Mouse (Mus musculus) heart, postnatal 0 days (tissue): ENCODE data around the gene Dennd1a. TPM values are rescaled to one million over a fixed set of nuclear protein-coding genes. Genes with fewer than 3 reads are reported as not detected.

Source experiments
- ATAC-seq: fragments of 200-750 bp; cut with Nextera tagmentation; 2 replicates; pipeline ENCODE4 v1.8.0; 2017; ENCODE audit warnings: low read depth, moderate number of reproducible peaks, moderate library complexity; ENCODE audit not compliant: insufficient read depth
- DNase-seq: peaks from one replicate; pipeline ENCODE4 v3.0.0-alpha.2; 2016; ENCODE audit warnings: low spot score
- H3K27ac ChIP-seq: fragments of 300-500 bp; sonication (generic); 2 replicates; pipeline ENCODE4 v1.5.1; 2014; ENCODE audit warnings: low read depth, mild to moderate bottlenecking
- H3K27me3 ChIP-seq: fragments of 300-500 bp; sonication (generic); 2 replicates; pipeline ENCODE4 v1.6.1; 2014; ENCODE audit warnings: low read length, mixed read lengths; ENCODE audit not compliant: control insufficient read depth, insufficient read depth
- H3K36me3 ChIP-seq: fragments of 300-500 bp; sonication (generic); replicated peaks from 2 replicates; pipeline ENCODE4 v1.6.1; 2014; ENCODE audit warnings: low read length, mixed read lengths; ENCODE audit not compliant: control insufficient read depth, insufficient read depth
- H3K4me1 ChIP-seq: fragments of 300-500 bp; sonication (generic); 2 replicates; pipeline ENCODE4 v1.6.1; 2014; ENCODE audit warnings: antibody characterized with exemption; ENCODE audit not compliant: control insufficient read depth, insufficient read depth
- H3K4me2 ChIP-seq: fragments of 300-500 bp; sonication (generic); 2 replicates; pipeline ENCODE4 v1.6.1; 2014; ENCODE audit warnings: low read depth, mild to moderate bottlenecking, low read length, moderate library complexity
- H3K4me3 ChIP-seq: fragments of 300-500 bp; sonication (generic); 2 replicates; pipeline ENCODE4 v1.5.1; 2014; ENCODE audit warnings: low read depth, low read length
- H3K9ac ChIP-seq: fragments of 300-500 bp; sonication (generic); replicated peaks from 2 replicates; pipeline ENCODE4 v1.6.1; 2014; ENCODE audit warnings: low read depth, low read length, mixed read lengths
- H3K9me3 ChIP-seq: fragments of 300-500 bp; sonication (generic); replicated peaks from 2 replicates; pipeline ENCODE4 v1.6.1; 2016; ENCODE audit warnings: low read length; ENCODE audit not compliant: control insufficient read depth
- CTCF ChIP-seq: IDR thresholded peaks from 2 replicates; pipeline ENCODE4 v1.5.1; 2016; ENCODE audit warnings: antibody characterized with exemption, control low read depth, low read depth
- EP300 ChIP-seq: IDR thresholded peaks from 2 replicates; pipeline ENCODE4 v1.6.1; 2016; ENCODE audit warnings: antibody characterized with exemption, low read depth
- WGBS: fragments of 180-500 bp; shearing (Covaris S2); extraction: QIAGEN DNeasy Blood & Tissue Kit; methylation state at CpG from one replicate; pipeline ENCODE4 v1.1.7; 2014; 5-methylcytosine and 5-hydroxymethylcytosine counted together
- polyA plus RNA-seq: library from polyadenylated mRNA; unstranded; fragments of >200 nt; fragmentation: Nextera tagmentation; extraction: Ambion mirVana; gene quantifications from 2 replicates; pipeline ENCODE4 v1.2.1, GENCODE M21; 2015
- total RNA-seq: library from RNA; depleted of rRNA; stranded (reverse); fragments of >200 nt; gene quantifications from 2 replicates; pipeline ENCODE4 v1.2.3, GENCODE M21; 2014; ENCODE audit warnings: low replicate concordance

Gene Dennd1a
- total and polyA plus RNA-seq, 2 experiments from 2014 or later, result 5.7 to 15.8 TPM

GRCm38 (mm10) chr2:38007238-38007637, 280.0 kb downstream of the Dennd1a start:
- H3K4me2 ChIP-seq, result no peak overlapping the region
- DNase-seq (no peak), ATAC-seq (no peak)
- WGBS, result 80% methylated on average over 1 of the region's 1 CpGs
- no peak overlapping the region for H3K27ac ChIP-seq
- no peak for TF ChIP-seq CTCF
- no peak for TF ChIP-seq EP300
- H3K4me1 ChIP-seq, result no peaks in the 10 kb centered on the region
- no peaks in the 10 kb centered on the region for H3K27me3 ChIP-seq
- no peak overlapping the region for H3K9ac ChIP-seq
- H3K4me3 ChIP-seq, result no peak overlapping the region
- H3K9me3 ChIP-seq, result no peaks in the 10 kb centered on the region
- no peaks in the 10 kb centered on the region for H3K36me3 ChIP-seq

GRCm38 (mm10) chr2:38003183-38003680, 284.0 kb downstream of the Dennd1a start:
- Histone ChIP-seq H3K27me3 (no peaks in the 10 kb centered on the region), H3K9ac (no peak overlapping the region), H3K27ac (no peak overlapping the region), H3K4me1 (no peaks in the 10 kb centered on the region), H3K4me3 (no peak overlapping the region), H3K9me3 (no peaks in the 10 kb centered on the region), H3K4me2 (no peak overlapping the region), H3K36me3 (peaks cover 6% of the 10 kb centered on the region; the same call in 1 of the 2 replicates)
- WGBS, result 85% methylated on average over 9 of the region's 9 CpGs
- ATAC-seq, result no peak
- TF ChIP-seq EP300 (no peak), CTCF (no peak)
- DNase-seq, result no peak

GRCm38 (mm10) chr2:38001004-38001403, 286.2 kb downstream of the Dennd1a start:
- Histone ChIP-seq H3K9me3 (no peaks in the 10 kb centered on the region), H3K4me1 (no peaks in the 10 kb centered on the region), H3K4me2 (no peak overlapping the region), H3K27ac (no peak overlapping the region), H3K27me3 (no peaks in the 10 kb centered on the region), H3K4me3 (no peak overlapping the region), H3K36me3 (peaks cover 6% of the 10 kb centered on the region; the same call in 1 of the 2 replicates), H3K9ac (no peak overlapping the region)
- TF ChIP-seq CTCF (no peak), EP300 (no peak)
- DNase-seq (no peak), ATAC-seq (no peak)
- WGBS, result 90% methylated on average over 1 of the region's 1 CpGs

GRCm38 (mm10) chr2:37997966-37998365, 289.2 kb downstream of the Dennd1a start:
- Histone ChIP-seq H3K36me3 (peaks cover 6% of the 10 kb centered on the region; the same call in 1 of the 2 replicates), H3K4me2 (no peak overlapping the region), H3K9ac (no peak overlapping the region), H3K9me3 (no peaks in the 10 kb centered on the region), H3K27me3 (no peaks in the 10 kb centered on the region), H3K4me3 (no peak overlapping the region), H3K4me1 (no peaks in the 10 kb centered on the region), H3K27ac (no peak overlapping the region)
- DNase-seq, result no peak
- ATAC-seq, result no peak
- WGBS, result 73% methylated on average over 3 of the region's 3 CpGs
- TF ChIP-seq CTCF, result no peak
- TF ChIP-seq EP300, result no peak

GRCm38 (mm10) chr2:37989091-37989490, 298.1 kb downstream of the Dennd1a start:
- no peak overlapping the region for H3K9ac ChIP-seq
- DNase-seq, result no peak
- 82% methylated on average over 3 of the region's 3 CpGs for WGBS
- H3K4me1 ChIP-seq, result no peaks in the 10 kb centered on the region
- no peak for ATAC-seq
- TF ChIP-seq EP300 (no peak), CTCF (no peak)
- no peak overlapping the region for H3K27ac ChIP-seq
- no peaks in the 10 kb centered on the region for H3K36me3 ChIP-seq
- no peak overlapping the region for H3K4me2 ChIP-seq
- no peaks in the 10 kb centered on the region for H3K27me3 ChIP-seq
- H3K4me3 ChIP-seq, result no peak overlapping the region
- no peaks in the 10 kb centered on the region for H3K9me3 ChIP-seq

GRCm38 (mm10) chr2:37988301-37988700, 298.9 kb downstream of the Dennd1a start:
- Histone ChIP-seq H3K36me3 (no peaks in the 10 kb centered on the region), H3K27ac (no peak overlapping the region), H3K4me2 (no peak overlapping the region), H3K9me3 (no peaks in the 10 kb centered on the region), H3K4me3 (no peak overlapping the region), H3K4me1 (no peaks in the 10 kb centered on the region), H3K27me3 (no peaks in the 10 kb centered on the region), H3K9ac (no peak overlapping the region)
- TF ChIP-seq CTCF, result no peak
- no peak for TF ChIP-seq EP300
- DNase-seq (no peak), ATAC-seq (no peak)
- WGBS, result 86% methylated on average over 1 of the region's 1 CpGs
